Mouse (Mus musculus) limb, embryonic 14.5 days (tissue): Measurements from ENCODE around the gene Rasal2. TPM values are rescaled to one million over a fixed set of nuclear protein-coding genes. Genes with fewer than 3 reads are reported as not detected.

Experiments
- ATAC-seq: fragments of 200-750 bp; cut with Nextera tagmentation; 2 replicates; pipeline ENCODE4 v1.8.0; 2017; ENCODE audit warnings: low read depth, moderate number of reproducible peaks, moderate TSS enrichment; ENCODE audit not compliant: low FRiP score
- DNase-seq: peaks from one replicate; pipeline ENCODE4 v3.0.0-alpha.2; 2015; ENCODE audit warnings: low spot score
- H3K27ac ChIP-seq: fragments of 300-500 bp; sonication (generic); replicated peaks from 2 replicates; pipeline ENCODE4 v1.5.1; 2014; ENCODE audit warnings: low read depth, mild to moderate bottlenecking, low read length, moderate library complexity, mixed read lengths
- H3K27me3 ChIP-seq: fragments of 300-500 bp; sonication (generic); 2 replicates; pipeline ENCODE4 v1.6.1; 2014; ENCODE audit warnings: low read length, mixed read lengths; ENCODE audit not compliant: control insufficient read depth, insufficient read depth
- H3K36me3 ChIP-seq: fragments of 300-500 bp; sonication (generic); 2 replicates; pipeline ENCODE4 v1.6.1; 2014; ENCODE audit warnings: mild to moderate bottlenecking, low read length, moderate library complexity, mixed read lengths; ENCODE audit not compliant: control insufficient read depth, insufficient read depth
- H3K4me1 ChIP-seq: fragments of 300-500 bp; sonication (generic); 2 replicates; pipeline ENCODE4 v1.6.1; 2014; ENCODE audit warnings: antibody characterized with exemption, low read length, mixed read lengths; ENCODE audit not compliant: control insufficient read depth, insufficient read depth
- H3K4me2 ChIP-seq: fragments of 300-500 bp; sonication (generic); replicated peaks from 2 replicates; pipeline ENCODE4 v1.6.1; 2014; ENCODE audit warnings: low read depth, mild to moderate bottlenecking, low read length, moderate library complexity; ENCODE audit not compliant: severe bottlenecking
- H3K4me3 ChIP-seq: fragments of 300-500 bp; sonication (generic); replicated peaks from 2 replicates; pipeline ENCODE4 v1.5.1; 2014; ENCODE audit warnings: low read length
- H3K9ac ChIP-seq: fragments of 300-500 bp; sonication (generic); 2 replicates; pipeline ENCODE4 v1.6.1; 2014; ENCODE audit warnings: mild to moderate bottlenecking, low read depth, low read length, moderate library complexity; ENCODE audit not compliant: severe bottlenecking
- H3K9me3 ChIP-seq: fragments of 300-500 bp; sonication (generic); 2 replicates; pipeline ENCODE4 v1.6.1; 2016; ENCODE audit warnings: low read length; ENCODE audit not compliant: control insufficient read depth
- POLR2A ChIP-seq: fragments of 200-500 bp; IDR thresholded peaks from 2 replicates; pipeline ENCODE4 v1.8.0; 2012; ENCODE audit warnings: inconsistent platforms, mild to moderate bottlenecking, moderate library complexity, borderline replicate concordance; ENCODE audit not compliant: insufficient read depth, insufficient read length; ENCODE audit errors: extremely low read depth
- WGBS: fragments of 180-500 bp; shearing (Covaris S2); extraction: QIAGEN DNeasy Blood & Tissue Kit; methylation state at CpG from one replicate; pipeline ENCODE4 v1.1.7; 2014; 5-methylcytosine and 5-hydroxymethylcytosine counted together
- polyA plus RNA-seq, 2 experiments: library from polyadenylated mRNA; depleted of rRNA in 1 of 2; stranded (reverse) in 1 of 2; unstranded in 1 of 2; fragments of >200 nt; fragmentation: Nextera tagmentation in 1 of 2; extraction: Ambion mirVana in 1 of 2; gene quantifications; 2 replicates each; pipeline versions ENCODE4 v1.2.1 to v1.2.3; 2012 to 2014

The Rasal2 gene
- polyA plus RNA-seq, 2 experiments = 5.4 to 10.2 TPM

DNA sequence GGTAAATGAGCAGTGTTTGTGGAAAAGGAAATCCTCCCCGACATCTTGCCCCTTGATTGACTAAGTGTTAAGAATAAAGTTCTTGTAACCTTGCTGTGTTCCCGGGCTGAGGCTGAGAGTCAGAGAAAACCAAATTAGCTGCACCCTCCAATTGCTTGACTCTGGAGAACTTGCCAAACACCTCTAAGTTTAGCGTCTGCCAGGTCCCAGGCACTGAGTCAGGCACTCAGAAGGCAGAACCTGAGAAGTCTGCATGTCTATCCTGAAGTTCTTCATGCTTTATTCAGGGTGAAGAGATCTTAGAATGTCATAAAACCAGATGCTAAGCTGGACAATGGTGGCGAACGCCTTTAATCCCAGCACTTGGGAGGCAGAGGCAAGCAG is 36.4 kb upstream of the Rasal2 start:
- DNase-seq (no peak), ATAC-seq (no peak)
- TF ChIP-seq POLR2A = no peak
- H3K9ac ChIP-seq = no peak overlapping the region
- H3K9me3 ChIP-seq = no peaks in the 10 kb centered on the region
- H3K4me1 ChIP-seq = peaks cover 3% of the 10 kb centered on the region; the same call in 1 of the 2 replicates
- H3K4me2 ChIP-seq = no peak overlapping the region
- H3K27ac ChIP-seq = no peak overlapping the region
- no peak overlapping the region for H3K4me3 ChIP-seq
- WGBS = 44% methylated on average over 5 of the region's 5 CpGs
- no peaks in the 10 kb centered on the region for H3K36me3 ChIP-seq
- 0 out of 2 replicates have a peak, but pooled peaks cover 9% of the 10 kb centered on the region for H3K27me3 ChIP-seq

GRCm38 (mm10) chr1:157448164-157448804 is 35.9 kb upstream of the Rasal2 start:
- no peak for DNase-seq
- 18% methylated on average over 7 of the region's 7 CpGs for WGBS

GRCm38 (mm10) chr1:157447142-157447541 is 34.7 kb upstream of the Rasal2 start:
- TF ChIP-seq POLR2A = no peak
- peaks cover 10% of the 10 kb centered on the region; the same call in 1 of the 2 replicates for H3K4me1 ChIP-seq
- WGBS = 78% methylated on average over 4 of the region's 4 CpGs

More at GRCm38 (mm10) chr1:157448164-157448804, 35.9 kb upstream of the Rasal2 start:
- Histone ChIP-seq H3K9me3 (no peaks in the 10 kb centered on the region), H3K36me3 (no peaks in the 10 kb centered on the region), H3K4me3 (no peak overlapping the region), H3K4me1 (peaks cover 6% of the 10 kb centered on the region; the same call in 1 of the 2 replicates), H3K9ac (no peak overlapping the region), H3K4me2 (no peak overlapping the region), H3K27ac (no peak overlapping the region), H3K27me3 (0 out of 2 replicates have a peak, but pooled peaks cover 9% of the 10 kb centered on the region)
- no peak for ATAC-seq
- TF ChIP-seq POLR2A = no peak

GRCm38 (mm10) chr1:157446325-157446724 is 33.9 kb upstream of the Rasal2 start:
- Histone ChIP-seq H3K27me3 (0 out of 2 replicates have a peak, but pooled peaks cover 9% of the 10 kb centered on the region), H3K9me3 (no peaks in the 10 kb centered on the region), H3K36me3 (no peaks in the 10 kb centered on the region), H3K4me1 (peaks cover 10% of the 10 kb centered on the region; the same call in 1 of the 2 replicates), H3K9ac (no peak overlapping the region), H3K4me2 (no peak overlapping the region), H3K27ac (no peak overlapping the region), H3K4me3 (no peak overlapping the region)
- TF ChIP-seq POLR2A = no peak
- DNase-seq (no peak), ATAC-seq (no peak)
- 67% methylated on average over 7 of the region's 7 CpGs for WGBS

More at GRCm38 (mm10) chr1:157447142-157447541, 34.7 kb upstream of the Rasal2 start:
- no peak overlapping the region for H3K4me2 ChIP-seq
- no peak for DNase-seq
- H3K27me3 ChIP-seq = 0 out of 2 replicates have a peak, but pooled peaks cover 9% of the 10 kb centered on the region
- no peaks in the 10 kb centered on the region for H3K9me3 ChIP-seq
- ATAC-seq = no peak
- no peak overlapping the region for H3K27ac ChIP-seq
- no peak overlapping the region for H3K9ac ChIP-seq
- no peaks in the 10 kb centered on the region for H3K36me3 ChIP-seq
- H3K4me3 ChIP-seq = no peak overlapping the region

DNA sequence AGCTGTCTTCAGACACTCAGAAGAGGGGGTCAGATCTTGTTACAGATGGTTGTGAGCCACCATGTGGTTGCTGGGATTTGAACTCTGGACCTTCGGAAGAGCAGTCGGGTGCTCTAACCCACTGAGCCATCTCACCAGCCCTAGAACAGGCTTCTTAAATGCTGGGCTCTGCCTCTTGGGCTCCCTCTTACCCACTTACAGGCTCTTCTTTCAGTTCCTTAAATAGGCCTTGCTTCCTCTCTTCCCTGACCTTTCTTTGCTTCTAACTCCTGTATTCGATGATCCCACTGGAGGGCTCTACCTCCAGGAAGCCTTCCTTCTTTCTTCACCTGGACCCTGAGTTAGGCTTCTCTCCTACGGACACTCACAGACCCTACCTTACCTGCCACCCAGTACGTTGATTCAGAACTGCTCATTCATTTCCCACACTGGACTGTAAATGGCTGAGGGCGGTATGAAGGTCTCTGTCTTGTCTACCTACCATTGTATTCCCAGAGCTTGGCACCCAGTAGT is 33.1 kb upstream of the Rasal2 start:
- no peak for TF ChIP-seq POLR2A
- Histone ChIP-seq H3K4me3 (no peak overlapping the region), H3K9ac (no peak overlapping the region), H3K36me3 (no peaks in the 10 kb centered on the region), H3K4me1 (peaks cover 10% of the 10 kb centered on the region; the same call in 1 of the 2 replicates), H3K27ac (no peak overlapping the region), H3K9me3 (no peaks in the 10 kb centered on the region), H3K4me2 (no peak overlapping the region), H3K27me3 (0 out of 2 replicates have a peak, but pooled peaks cover 9% of the 10 kb centered on the region)
- ATAC-seq (no peak), DNase-seq (no peak)
- 92% methylated on average over 6 of the region's 6 CpGs for WGBS
